Mouse (Mus musculus) left cerebral cortex, adult 2 months (tissue): Measurements from ENCODE around the gene Ankfn1. TPM values are rescaled to one million over a fixed set of nuclear protein-coding genes. Genes with fewer than 3 reads are reported as not detected.

Experiments used
- DNase-seq, 2 experiments: peaks; one replicate each; pipeline ENCODE4 v3.0.0; 2021 to 2022; ENCODE audit warnings: low spot score in 2 of 2, mixed read lengths in 1 of 2; ENCODE audit errors: extremely low spot score in 1 of 2
- H3K27ac ChIP-seq: fragments of 200-600 bp; 2 replicates; pipeline ENCODE4 v1.8.1; 2022
- H3K4me3 ChIP-seq: fragments of 200-600 bp; 2 replicates; pipeline ENCODE4 v1.8.1; 2022
- CTCF ChIP-seq: fragments of 200-600 bp; IDR thresholded peaks from 2 replicates; pipeline ENCODE4 v1.8.1; 2022; ENCODE audit warnings: antibody characterized with exemption, mild to moderate bottlenecking, moderate library complexity
- intact Hi-C: fragments of 180-260 bp; cut with DNase I; formaldehyde crosslinking; loops from one replicate; pipeline ENCODE4 v1.15.1; 2025
- total RNA-seq, 2 experiments: library from RNA; stranded (reverse); gene quantifications; 2 replicates each; pipeline ENCODE4 v1.2.3; 2021

Ankfn1 gene
- total RNA-seq, 2 experiments from 2014 or later, result 11.0 to 13.1 TPM

GRCm38 (mm10) chr11:89501796-89502195 lies 275.7 kb downstream of the Ankfn1 start:
- TF ChIP-seq CTCF, result no peak
- intact Hi-C loops, result no loop called here

GRCm38 (mm10) chr11:89500961-89501360 lies 276.5 kb downstream of the Ankfn1 start:
- intact Hi-C loops, result no loop called here
- TF ChIP-seq CTCF, result no peak
- no peak overlapping the region for H3K4me3 ChIP-seq
- H3K27ac ChIP-seq, result no peak overlapping the region
- no peak for DNase-seq

More at GRCm38 (mm10) chr11:89501796-89502195, 275.7 kb downstream of the Ankfn1 start:
- no peak for DNase-seq
- H3K4me3 ChIP-seq, result no peak overlapping the region
- H3K27ac ChIP-seq, result no peak overlapping the region

GRCm38 (mm10) chr11:89481084-89481483 lies 296.4 kb downstream of the Ankfn1 start:
- intact Hi-C loops, result no loop called here
- no peak for TF ChIP-seq CTCF
- Histone ChIP-seq H3K4me3 (no peak overlapping the region), H3K27ac (no peak overlapping the region)
- no peak for DNase-seq

GRCm38 (mm10) chr11:89476927-89477326 lies 300.5 kb downstream of the Ankfn1 start:
- TF ChIP-seq CTCF, result no peak
- DNase-seq, result no peak
- intact Hi-C loops, result no loop called here
- no peak overlapping the region for H3K4me3 ChIP-seq
- H3K27ac ChIP-seq, result no peak overlapping the region

GRCm38 (mm10) chr11:89476047-89476446 lies 301.4 kb downstream of the Ankfn1 start:
- no peak overlapping the region for H3K4me3 ChIP-seq
- no peak for TF ChIP-seq CTCF
- H3K27ac ChIP-seq, result no peak overlapping the region
- intact Hi-C loops, result no loop called here
- DNase-seq, result no peak

- DNase-seq, result no peak
- H3K27ac ChIP-seq, result no peak overlapping the region
- intact Hi-C loops, result no loop called here
- no peak for TF ChIP-seq CTCF
- no peak overlapping the region for H3K4me3 ChIP-seq
These were observed 304.6 kb downstream of the Ankfn1 start for GRCm38 (mm10) chr11:89472871-89473270.

GRCm38 (mm10) chr11:89465381-89465780 lies 312.1 kb downstream of the Ankfn1 start:
- no peak overlapping the region for H3K27ac ChIP-seq
- DNase-seq, result no peak
- H3K4me3 ChIP-seq, result no peak overlapping the region
- intact Hi-C loops, result no loop called here
- no peak for TF ChIP-seq CTCF

GRCm38 (mm10) chr11:89462216-89462615 lies 315.2 kb downstream of the Ankfn1 start:
- DNase-seq, result no peak
- TF ChIP-seq CTCF, result no peak
- Histone ChIP-seq H3K27ac (no peak overlapping the region), H3K4me3 (no peak overlapping the region)
- intact Hi-C loops, result no loop called here

- no peak for TF ChIP-seq CTCF
- intact Hi-C loops, result no loop called here
- no peak for DNase-seq
- Histone ChIP-seq H3K4me3 (no peak overlapping the region), H3K27ac (no peak overlapping the region)
These were observed 318.0 kb downstream of the Ankfn1 start for GRCm38 (mm10) chr11:89459437-89459836.

- intact Hi-C loops, result no loop called here
- DNase-seq, result no peak
- H3K27ac ChIP-seq, result no peak overlapping the region
- no peak for TF ChIP-seq CTCF
- H3K4me3 ChIP-seq, result no peak overlapping the region
These were observed 321.7 kb downstream of the Ankfn1 start for GRCm38 (mm10) chr11:89455647-89456231.

- DNase-seq, result no peak
- no peak for TF ChIP-seq CTCF
- Histone ChIP-seq H3K4me3 (no peak overlapping the region), H3K27ac (no peak overlapping the region)
- intact Hi-C loops, result no loop called here
These were observed 322.8 kb downstream of the Ankfn1 start for GRCm38 (mm10) chr11:89454702-89455101.

- Histone ChIP-seq H3K4me3 (no peak overlapping the region), H3K27ac (no peak overlapping the region)
- intact Hi-C loops, result no loop called here
- no peak for TF ChIP-seq CTCF
- DNase-seq, result peak in 1 of 2 experiments; percentile 18
These were observed 324.6 kb downstream of the Ankfn1 start for GRCm38 (mm10) chr11:89452862-89453261.

- no peak overlapping the region for H3K27ac ChIP-seq
These were observed 327.0 kb downstream of the Ankfn1 start for GRCm38 (mm10) chr11:89450406-89450805.

More at GRCm38 (mm10) chr11:89450406-89450805, 327.0 kb downstream of the Ankfn1 start:
- no peak for TF ChIP-seq CTCF
- H3K4me3 ChIP-seq, result no peak overlapping the region
- intact Hi-C loops, result no loop called here
- DNase-seq, result no peak
